Mouse (Mus musculus): Measurements from ENCODE around the gene Sall1. TPM values are rescaled to one million over a fixed set of nuclear protein-coding genes. Genes with fewer than 3 reads are reported as not detected.

Gene Sall1
- polyA plus RNA-seq, 1 experiment from 2014 or later: 1.8 TPM

- no peaks in the 10 kb centered on the region for H3K36me3 ChIP-seq (ENCODE audit: control insufficient read depth, insufficient read depth, low read length)
- H3K9ac ChIP-seq (ENCODE audit: low read depth, low read length): peak overlapping the region; percentile 70
- H3K4me1 ChIP-seq (ENCODE audit: control insufficient read depth, insufficient read depth, low read length): peaks cover 36% of the 10 kb centered on the region
- under 1% methylated on average over 55 of the region's 55 CpGs for WGBS
- H3K27ac ChIP-seq (ENCODE audit: low read length): peak overlapping the region; percentile 65
- peak overlapping the region; percentile 59 for H3K4me3 ChIP-seq (ENCODE audit: low read length)
- 0 out of 2 replicates have a peak, but pooled peaks have one; percentile 2 for ATAC-seq
- H3K4me2 ChIP-seq (ENCODE audit: low read depth, low read length): peak overlapping the region; percentile 94
- H3K27me3 ChIP-seq (replicated peaks; ENCODE audit: control insufficient read depth, insufficient read depth, low read length): peaks cover 71% of the 10 kb centered on the region
- no peaks in the 10 kb centered on the region for H3K9me3 ChIP-seq (ENCODE audit: control insufficient read depth, low read length)
Measured at GRCm38 (mm10) chr8:89041421-89042117, 2.4 kb downstream of the Sall1 start.

GRCm38 (mm10) chr8:89040751-89041420 is 3.1 kb downstream of the Sall1 start:
- 0 out of 2 replicates have a peak, but pooled peaks have one; percentile 16 for ATAC-seq
- H3K4me3 ChIP-seq (ENCODE audit: low read length): peak overlapping the region; percentile 59
- peaks cover 64% of the 10 kb centered on the region for H3K27me3 ChIP-seq (replicated peaks; ENCODE audit: control insufficient read depth, insufficient read depth, low read length)
- H3K4me1 ChIP-seq (ENCODE audit: control insufficient read depth, insufficient read depth, low read length): peaks cover 32% of the 10 kb centered on the region
- H3K9me3 ChIP-seq (ENCODE audit: control insufficient read depth, low read length): no peaks in the 10 kb centered on the region
- 9% methylated on average over 40 of the region's 40 CpGs for WGBS
- H3K36me3 ChIP-seq (ENCODE audit: control insufficient read depth, insufficient read depth, low read length): no peaks in the 10 kb centered on the region
- peak overlapping the region; percentile 94 for H3K4me2 ChIP-seq (ENCODE audit: low read depth, low read length)
- H3K27ac ChIP-seq (ENCODE audit: low read length): no peak overlapping the region; the same call in 1 of the 2 replicates
- peak overlapping the region; percentile 70 for H3K9ac ChIP-seq (ENCODE audit: low read depth, low read length)

GRCm38 (mm10) chr8:89039890-89040289 is 4.1 kb downstream of the Sall1 start:
- Histone ChIP-seq H3K27me3 (replicated peaks; ENCODE audit: control insufficient read depth, insufficient read depth, low read length) (peaks cover 54% of the 10 kb centered on the region), H3K4me2 (ENCODE audit: low read depth, low read length) (no peak overlapping the region), H3K9me3 (ENCODE audit: control insufficient read depth, low read length) (no peaks in the 10 kb centered on the region), H3K4me1 (ENCODE audit: control insufficient read depth, insufficient read depth, low read length) (peaks cover 26% of the 10 kb centered on the region), H3K27ac (ENCODE audit: low read length) (no peak overlapping the region), H3K9ac (ENCODE audit: low read depth, low read length) (no peak overlapping the region), H3K36me3 (ENCODE audit: control insufficient read depth, insufficient read depth, low read length) (no peaks in the 10 kb centered on the region), H3K4me3 (ENCODE audit: low read length) (peak overlapping the region; percentile 12; the same call in 1 of the 2 replicates)
- ATAC-seq: no peak
- 57% methylated on average over 6 of the region's 6 CpGs for WGBS

GRCm38 (mm10) chr8:89038920-89039319 is 5.0 kb downstream of the Sall1 start:
- 71% methylated on average over 4 of the region's 4 CpGs for WGBS
- Histone ChIP-seq H3K4me3 (ENCODE audit: low read length) (no peak overlapping the region), H3K4me1 (ENCODE audit: control insufficient read depth, insufficient read depth, low read length) (peaks cover 23% of the 10 kb centered on the region), H3K27ac (ENCODE audit: low read length) (no peak overlapping the region), H3K36me3 (ENCODE audit: control insufficient read depth, insufficient read depth, low read length) (no peaks in the 10 kb centered on the region), H3K9ac (ENCODE audit: low read depth, low read length) (no peak overlapping the region), H3K4me2 (ENCODE audit: low read depth, low read length) (no peak overlapping the region), H3K9me3 (ENCODE audit: control insufficient read depth, low read length) (no peaks in the 10 kb centered on the region), H3K27me3 (replicated peaks; ENCODE audit: control insufficient read depth, insufficient read depth, low read length) (peaks cover 49% of the 10 kb centered on the region)
- ATAC-seq: no peak

- Histone ChIP-seq H3K27ac (ENCODE audit: low read length) (no peak overlapping the region), H3K27me3 (replicated peaks; ENCODE audit: control insufficient read depth, insufficient read depth, low read length) (peaks cover 39% of the 10 kb centered on the region)
Measured at GRCm38 (mm10) chr8:89037536-89038236, 6.3 kb downstream of the Sall1 start.

GRCm38 (mm10) chr8:89032412-89032811 is 11.6 kb downstream of the Sall1 start:
- Histone ChIP-seq H3K27ac (ENCODE audit: low read length) (no peak overlapping the region), H3K4me1 (ENCODE audit: control insufficient read depth, insufficient read depth, low read length) (no peaks in the 10 kb centered on the region), H3K9me3 (ENCODE audit: control insufficient read depth, low read length) (no peaks in the 10 kb centered on the region), H3K27me3 (replicated peaks; ENCODE audit: control insufficient read depth, insufficient read depth, low read length) (0 out of 2 replicates have a peak, but pooled peaks cover 5% of the 10 kb centered on the region), H3K4me3 (ENCODE audit: low read length) (no peak overlapping the region), H3K4me2 (ENCODE audit: low read depth, low read length) (no peak overlapping the region), H3K36me3 (ENCODE audit: control insufficient read depth, insufficient read depth, low read length) (no peaks in the 10 kb centered on the region), H3K9ac (ENCODE audit: low read depth, low read length) (no peak overlapping the region)
- 87% methylated on average over 13 of the region's 13 CpGs for WGBS
- no peak for ATAC-seq

More at GRCm38 (mm10) chr8:89037536-89038236, 6.3 kb downstream of the Sall1 start:
- WGBS: 22% methylated on average over 9 of the region's 9 CpGs
- Histone ChIP-seq H3K9me3 (ENCODE audit: control insufficient read depth, low read length) (no peaks in the 10 kb centered on the region), H3K36me3 (ENCODE audit: control insufficient read depth, insufficient read depth, low read length) (no peaks in the 10 kb centered on the region), H3K4me2 (ENCODE audit: low read depth, low read length) (no peak overlapping the region), H3K9ac (ENCODE audit: low read depth, low read length) (no peak overlapping the region), H3K4me1 (ENCODE audit: control insufficient read depth, insufficient read depth, low read length) (0 out of 2 replicates have a peak, but pooled peaks cover 14% of the 10 kb centered on the region), H3K4me3 (ENCODE audit: low read length) (no peak overlapping the region)
- no peak for ATAC-seq

- peaks cover 9% of the 10 kb centered on the region for H3K4me1 ChIP-seq (ENCODE audit: control insufficient read depth, insufficient read depth, low read length)
- H3K4me2 ChIP-seq (ENCODE audit: low read depth, low read length): no peak overlapping the region
- no peak for ATAC-seq
- peaks cover 13% of the 10 kb centered on the region for H3K27me3 ChIP-seq (replicated peaks; ENCODE audit: control insufficient read depth, insufficient read depth, low read length)
- no peak overlapping the region for H3K4me3 ChIP-seq (ENCODE audit: low read length)
- H3K9ac ChIP-seq (ENCODE audit: low read depth, low read length): no peak overlapping the region
- WGBS: 65% methylated on average over 12 of the region's 12 CpGs
- no peak overlapping the region for H3K27ac ChIP-seq (ENCODE audit: low read length)
- no peaks in the 10 kb centered on the region for H3K36me3 ChIP-seq (ENCODE audit: control insufficient read depth, insufficient read depth, low read length)
- H3K9me3 ChIP-seq (ENCODE audit: control insufficient read depth, low read length): no peaks in the 10 kb centered on the region
Measured at GRCm38 (mm10) chr8:89028156-89028555, 15.8 kb downstream of the Sall1 start.

GRCm38 (mm10) chr8:89026139-89026520 is 17.8 kb downstream of the Sall1 start:
- ATAC-seq: 0 out of 2 replicates have a peak, but pooled peaks have one; percentile 3
- H3K9ac ChIP-seq (ENCODE audit: low read depth, low read length): peak overlapping the region; percentile 49; the same call in 1 of the 2 replicates

More at GRCm38 (mm10) chr8:89026139-89026520, 17.8 kb downstream of the Sall1 start:
- Histone ChIP-seq H3K9me3 (ENCODE audit: control insufficient read depth, low read length) (no peaks in the 10 kb centered on the region), H3K27me3 (replicated peaks; ENCODE audit: control insufficient read depth, insufficient read depth, low read length) (peaks cover 16% of the 10 kb centered on the region), H3K36me3 (ENCODE audit: control insufficient read depth, insufficient read depth, low read length) (no peaks in the 10 kb centered on the region), H3K27ac (ENCODE audit: low read length) (no peak overlapping the region), H3K4me2 (ENCODE audit: low read depth, low read length) (peak overlapping the region; percentile 62; the same call in 1 of the 2 replicates), H3K4me1 (ENCODE audit: control insufficient read depth, insufficient read depth, low read length) (peaks cover 9% of the 10 kb centered on the region), H3K4me3 (ENCODE audit: low read length) (no peak overlapping the region)
- WGBS: 36% methylated on average over 10 of the region's 13 CpGs

Measured in intestine, embryonic 16.5 days (tissue).